Mouse (Mus musculus) neutrophil, adult 5-6 weeks (primary cell): ENCODE results near the gene Clca4b. TPM values are rescaled to one million over a fixed set of nuclear protein-coding genes. Genes with fewer than 3 reads are reported as not detected.
"Not testable (repeated sequence)": the region's sequence is repeated elsewhere in the genome, so short reads cannot be mapped to it uniquely, and the experiment has no call there.

ENCODE experiments used
- ATAC-seq: fragments of 151-379, 151-347 bp; 2 replicates; pipeline ENCODE4 v1.8.0; 2017; ENCODE audit warnings: mild to moderate bottlenecking, moderate TSS enrichment; ENCODE audit not compliant: insufficient number of reproducible peaks, poor library complexity, low FRiP score, severe bottlenecking; ENCODE audit errors: extremely low read depth
- total RNA-seq: library from RNA; stranded (forward); fragments of 200-1000 nt; gene quantifications from 2 replicates; pipeline ENCODE4 v1.2.3, GENCODE M21; 2017

Gene Clca4b
- 0.25 TPM in 1 of 2 replicates, not detected in the other for total RNA-seq

GRCm38 (mm10) chr3:144932335-144932734 lies at the start of gene Clca4b:
TSS of gene Clca4b (minus strand) at chr3:144932529.
- ATAC-seq: no peak

GRCm38 (mm10) chr3:144980551-144980950 lies 48.2 kb upstream of the Clca4b start:
- no peak for ATAC-seq

- no peak for ATAC-seq
Observed at GRCm38 (mm10) chr3:144977631-144978030, 45.3 kb upstream of the Clca4b start.

GRCm38 (mm10) chr3:144976091-144976490 lies 43.8 kb upstream of the Clca4b start:
- no peak for ATAC-seq

GRCm38 (mm10) chr3:144974945-144975344 lies 42.6 kb upstream of the Clca4b start, which contains the start of gene Clca4a:
TSS of gene Clca4a (minus strand) at chr3:144975045.
- ATAC-seq: no peak

GRCm38 (mm10) chr3:144971553-144972270 lies 39.4 kb upstream of the Clca4b start:
- no peak for ATAC-seq

GRCm38 (mm10) chr3:144969755-144970154 lies 37.4 kb upstream of the Clca4b start:
- ATAC-seq: no peak

GRCm38 (mm10) chr3:144966074-144966473 lies 33.7 kb upstream of the Clca4b start:
- ATAC-seq: no peak

- ATAC-seq: no peak
Observed at GRCm38 (mm10) chr3:144950829-144951228, 18.5 kb upstream of the Clca4b start.

GRCm38 (mm10) chr3:144947376-144947775 lies 15.0 kb upstream of the Clca4b start:
- not testable (repeated sequence) for ATAC-seq

GRCm38 (mm10) chr3:144933625-144934024 lies 1.3 kb upstream of the Clca4b start:
- not testable (repeated sequence) for ATAC-seq

GRCm38 (mm10) chr3:144933011-144933491 lies 722 bp upstream of the Clca4b start:
- no peak for ATAC-seq

GRCm38 (mm10) chr3:144914014-144914413 lies 18.3 kb downstream of the Clca4b start:
- ATAC-seq: no peak

GRCm38 (mm10) chr3:144897042-144897678 lies 35.2 kb downstream of the Clca4b start:
- no peak for ATAC-seq

- ATAC-seq: no peak
Observed at GRCm38 (mm10) chr3:144890246-144890758, 42.0 kb downstream of the Clca4b start.

GRCm38 (mm10) chr3:144886957-144887356 lies 45.4 kb downstream of the Clca4b start:
- ATAC-seq: no peak

- ATAC-seq: not testable (repeated sequence)
Observed at GRCm38 (mm10) chr3:144872012-144872411, 60.3 kb downstream of the Clca4b start.
